Mouse (Mus musculus): ENCODE measurements around the gene Kng1. TPM values are rescaled to one million over a fixed set of nuclear protein-coding genes. Genes with fewer than 3 reads are reported as not detected.

Gene Kng1
- total RNA-seq (2023) = not detected

GRCm38 (mm10) chr16:23057668-23058447 lies at the start of gene Kng1:
Kng1 (plus strand) TSS chr16:23057865.

GRCm38 (mm10) chr16:23028966-23029600 lies 28.6 kb upstream of the Kng1 start, which contains the start of gene Kng2:
Kng2 (minus strand) TSS chr16:23029482.

DNA sequence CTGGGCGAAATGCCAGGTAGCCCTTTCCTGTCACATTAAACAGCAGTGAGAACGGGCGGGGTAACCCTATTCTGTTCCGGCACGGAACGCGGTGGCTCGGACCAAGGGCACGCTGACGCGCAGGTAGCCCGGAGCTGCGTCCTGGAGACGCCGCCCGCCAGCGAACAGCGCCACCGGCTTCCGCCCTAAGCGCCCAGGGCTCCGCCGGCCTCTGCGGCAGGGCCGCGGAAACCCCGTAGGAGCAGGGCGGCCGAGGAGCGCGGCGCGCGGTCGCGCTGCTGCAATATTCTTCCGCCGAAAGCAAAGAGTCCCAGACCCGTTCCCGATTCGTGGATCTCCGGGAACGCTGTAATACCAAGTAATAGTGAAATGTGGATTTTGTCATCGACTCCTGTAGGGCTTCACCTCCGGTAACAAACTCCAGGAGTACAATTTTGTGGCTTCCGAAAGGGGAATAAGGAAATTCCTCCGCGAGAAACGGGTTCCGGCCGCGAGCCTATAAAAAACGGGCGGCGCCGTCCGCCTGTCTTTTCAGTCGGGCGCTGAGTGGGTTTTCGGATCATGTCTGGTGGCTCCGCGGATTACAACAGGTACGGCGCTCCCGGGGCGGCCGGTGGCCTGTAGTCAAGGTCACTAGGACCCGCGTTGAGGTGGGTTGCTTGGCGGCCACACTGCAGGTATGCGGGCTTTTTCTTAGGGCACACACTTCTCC lies 49.7 kb downstream of the Kng1 start, which contains the start of gene Eif4a2:
TSS of gene Eif4a2 (plus strand) at position 214 of the 712 bp plus-strand sequence.

DNA sequence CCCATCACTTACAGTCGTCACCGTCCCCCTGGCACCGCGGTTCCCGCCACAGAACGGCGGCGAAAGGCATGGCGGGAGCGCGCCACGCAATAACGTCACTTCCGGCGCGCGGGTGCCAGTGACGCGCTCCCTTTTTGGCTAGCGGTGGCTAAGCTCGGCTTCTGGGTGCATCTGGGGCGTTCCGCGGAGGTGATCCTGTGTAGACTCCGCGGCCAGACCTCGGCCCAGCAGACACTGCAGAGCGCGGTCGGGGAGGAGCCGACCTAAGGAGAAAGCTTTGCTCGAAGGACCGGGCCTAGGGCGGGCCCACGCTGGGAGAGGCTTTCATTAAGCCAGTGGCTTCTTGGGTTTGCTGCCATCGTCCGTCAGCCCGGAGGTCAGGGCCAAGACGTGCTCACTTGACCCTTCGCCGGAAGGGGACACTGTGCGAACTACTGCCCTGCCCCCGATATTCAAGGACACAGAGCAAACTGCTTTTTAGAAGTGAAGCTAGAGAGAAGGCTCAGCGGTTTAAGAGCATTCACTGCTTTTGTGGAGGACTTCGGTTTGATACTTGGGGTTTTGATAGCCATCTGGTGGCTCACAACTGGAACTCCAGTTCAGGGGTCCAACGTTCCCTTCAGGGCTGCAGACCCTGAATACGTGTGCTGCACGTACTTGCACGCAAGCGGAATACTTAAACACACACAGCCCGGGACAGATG lies 70.2 kb downstream of the Kng1 start, which contains the start of gene Rfc4:
TSS of gene Rfc4 (minus strand) at position 65 of the 703 bp plus-strand sequence.

Other genes starting within 250 kb of the Kng1 start
- gene Crygs, start 246.3 kb upstream of the Kng1 start, total RNA-seq (2023) = not detected
- 10 to 100 TPM; 17.9 to 21.3 TPM for gene Tbccd1, start 200.2 kb upstream of the Kng1 start, total RNA-seq (2023)
- gene Dnajb11, start 200.0 kb upstream of the Kng1 start, total RNA-seq (2023) = 10 to 100 TPM; 53.1 to 53.9 TPM
- not detected for gene Ahsg, start 166.6 kb upstream of the Kng1 start, total RNA-seq (2023)
- gene Fetub, start 139.5 kb upstream of the Kng1 start, total RNA-seq (2023) = not detected
- not detected for gene Hrg, start 106.8 kb upstream of the Kng1 start, total RNA-seq (2023)
- not detected for gene Kng2, start 28.4 kb upstream of the Kng1 start, total RNA-seq (2023)
- 1,000 to 10,000 TPM; 1,119 to 1,156 TPM for gene Eif4a2, start 49.6 kb downstream of the Kng1 start, total RNA-seq (2023)
- gene Rfc4, start 69.9 kb downstream of the Kng1 start, total RNA-seq (2023) = 10 to 100 TPM; 11.4 to 13.6 TPM
- gene Adipoq, start 88.7 kb downstream of the Kng1 start, total RNA-seq (2023) = not detected
- 10 to 100 TPM; 70.9 to 79.3 TPM for gene St6gal1, start 166.9 kb downstream of the Kng1 start, total RNA-seq (2023)